Comparison of ENCODE assay signal across 10 mouse cellular contexts in genomic region chr11:97819102-97819501, GRCm38 (mm10). TPM values are rescaled to one million over a fixed set of nuclear protein-coding genes. Genes with fewer than 3 reads are reported as not detected.
DNase-seq lines count a peak whose midpoint lies in the region; ATAC-seq and TF ChIP-seq lines count a peak whose summit lies in the region.
"Had no signal": no experiment of that assay in that cellular context is flagged by ENCODE, and none has a peak within 500 bp of the region (broad histone marks: within the 10 kb centered on the region; RNA-seq: fewer than 3 reads in every experiment).

No protein-coding gene starts in this region.

- intact Hi-C loops in heart, postnatal 25 days (cut with DNase I), result no loop called here

- no peak for TF ChIP-seq POLR2A in thymus, adult 2 months (IDR thresholded peaks at IDR 0.05; ENCODE audit: control insufficient read depth, extremely low read depth, insufficient read depth, low read length, poor library complexity)

- no peaks in the 10 kb centered on the region for H3K27me3 ChIP-seq in heart, embryonic 14.5 days (ENCODE audit: control insufficient read depth, insufficient read depth, low read length)
- no peaks in the 10 kb centered on the region for H3K27me3 ChIP-seq in hindbrain, embryonic 10.5 days (ENCODE audit: insufficient read depth, poor library complexity, severe bottlenecking)
- no peaks in the 10 kb centered on the region for H3K27me3 ChIP-seq in midbrain, embryonic 13.5 days
- H3K27me3 ChIP-seq in thymus, adult 2 months (ENCODE audit: control insufficient read depth, insufficient read depth, low read length), result no peaks in the 10 kb centered on the region

- H3K4me2 ChIP-seq in heart, embryonic 14.5 days (ENCODE audit: low read length), result no peak overlapping the region
- no peak overlapping the region for H3K4me2 ChIP-seq in midbrain, embryonic 13.5 days (replicated peaks)

- H3K27ac ChIP-seq in heart, embryonic 14.5 days (replicated peaks in 1 of 2; ENCODE audit: control insufficient read depth in 1 of 2, insufficient read depth in 1 of 2, low read depth in 2 of 2, low read length in 2 of 2), result peak overlapping the region; percentile 51 to 73; a peak in 3 of 4 replicates
- H3K27ac ChIP-seq in brown adipose tissue, adult 24 weeks (replicated peaks; ENCODE audit: low read depth, low read length), result peak overlapping the region; percentile 83
- H3K27ac ChIP-seq in hindbrain, embryonic 10.5 days, result peak overlapping the region; percentile 91
- H3K27ac ChIP-seq in midbrain, embryonic 13.5 days, result peak overlapping the region; percentile 82
- H3K27ac ChIP-seq in thymus, adult 2 months (ENCODE audit: control insufficient read depth, insufficient read depth, low read length), result no peak overlapping the region

- WGBS in heart, embryonic 14.5 days, result 54% methylated on average over 4 of the region's 4 CpGs
- WGBS in hindbrain, embryonic 10.5 days, result 69% methylated on average over 4 of the region's 4 CpGs
- 32% methylated on average over 4 of the region's 4 CpGs for WGBS in midbrain, embryonic 13.5 days
- WGBS in thymus, adult 2 months, result 83% methylated on average over 4 of the region's 4 CpGs

- no peaks in the 10 kb centered on the region for H3K9me3 ChIP-seq in heart, embryonic 14.5 days (ENCODE audit: control insufficient read depth, low read length)
- H3K9me3 ChIP-seq in hindbrain, embryonic 10.5 days, result no peaks in the 10 kb centered on the region
- no peaks in the 10 kb centered on the region for H3K9me3 ChIP-seq in midbrain, embryonic 13.5 days

- H3K4me1 ChIP-seq in heart, embryonic 14.5 days (ENCODE audit: control insufficient read depth in 2 of 2, insufficient read depth in 2 of 2, low read length in 2 of 2), result peaks cover 48 to 64% of the 10 kb centered on the region in 2 experiments
- H3K4me1 ChIP-seq in brown adipose tissue, adult 24 weeks (ENCODE audit: control insufficient read depth, insufficient read depth, insufficient read length, low read length), result peaks cover 69% of the 10 kb centered on the region
- peaks cover 80% of the 10 kb centered on the region for H3K4me1 ChIP-seq in hindbrain, embryonic 10.5 days (replicated peaks)
- peaks cover 62% of the 10 kb centered on the region for H3K4me1 ChIP-seq in midbrain, embryonic 13.5 days (replicated peaks)
- H3K4me1 ChIP-seq in thymus, adult 2 months (replicated peaks; ENCODE audit: control insufficient read depth, insufficient read depth, low read length), result peaks cover 10% of the 10 kb centered on the region

- DNase-seq in heart, postnatal 25 days (ENCODE audit: low spot score), result no peak
- DNase-seq in hindbrain, embryonic 10.5 days (ENCODE audit: low spot score), result no peak
- no peak for DNase-seq in adrenal gland, postnatal 25 days
- no peak for DNase-seq in thymus, adult 2 months
- no peak for DNase-seq in kidney, postnatal 25 days

- H3K4me3 ChIP-seq in heart, embryonic 14.5 days (ENCODE audit: control insufficient read depth in 1 of 2, insufficient read depth in 1 of 2, low read depth in 1 of 2, low read length in 2 of 2), result no peak overlapping the region
- H3K4me3 ChIP-seq in brown adipose tissue, adult 24 weeks (ENCODE audit: insufficient read depth, low read depth, low read length), result no peak overlapping the region
- H3K4me3 ChIP-seq in hindbrain, embryonic 10.5 days, result no peak overlapping the region
- H3K4me3 ChIP-seq in midbrain, embryonic 13.5 days (replicated peaks), result no peak overlapping the region
- no peak overlapping the region for H3K4me3 ChIP-seq in thymus, adult 2 months (ENCODE audit: control insufficient read depth, insufficient read depth, low read length)

- ATAC-seq in heart, embryonic 14.5 days (ENCODE audit: insufficient number of reproducible peaks, insufficient read depth, low FRiP score, low read depth), result no peak
- ATAC-seq in midbrain, embryonic 13.5 days, result no peak

- peak overlapping the region; percentile 57; the same call in 1 of the 2 replicates for H3K9ac ChIP-seq in heart, embryonic 14.5 days (ENCODE audit: low read length)
- peak overlapping the region; percentile 53 for H3K9ac ChIP-seq in midbrain, embryonic 13.5 days (replicated peaks)

- H3K36me3 ChIP-seq in heart, embryonic 14.5 days (ENCODE audit: control insufficient read depth, insufficient read depth, low read length), result peaks cover 58% of the 10 kb centered on the region
- H3K36me3 ChIP-seq in hindbrain, embryonic 10.5 days, result peaks cover 52% of the 10 kb centered on the region
- H3K36me3 ChIP-seq in midbrain, embryonic 13.5 days, result peaks cover 62% of the 10 kb centered on the region
- H3K36me3 ChIP-seq in thymus, adult 2 months (ENCODE audit: control insufficient read depth, insufficient read depth, low read length), result peaks cover 30% of the 10 kb centered on the region

- TF ChIP-seq CTCF in thymus, adult 2 months (IDR thresholded peaks at IDR 0.05; ENCODE audit: borderline replicate concordance, control insufficient read depth, extremely low read depth, insufficient read depth, low read length, poor library complexity), result no peak

RNA-seq across cellular contexts. Expression of gene Lasp1, which starts 20.3 kb away (rescaled TPM):
- polyA plus RNA-seq in heart, embryonic 14.5 days (2014; fragmentation: Nextera tagmentation; extraction: Ambion mirVana), result 26.5 and 28.1 TPM in 2 replicates
- total RNA-seq in heart, postnatal 25 days (2021), result 10 to 100 TPM; 41.3 to 46.2 TPM
- 56.3 and 58.1 TPM in 2 replicates for polyA plus RNA-seq in brown adipose tissue, adult 24 weeks (2012; ENCODE audit: insufficient read depth, insufficient read length, missing spikeins)
- polyA plus RNA-seq in hindbrain, embryonic 10.5 days (2016; fragmentation: Nextera tagmentation; extraction: Ambion mirVana), result 77.7 and 90.1 TPM in 2 replicates
- 136 and 137 TPM in 2 replicates for polyA plus RNA-seq in midbrain, embryonic 13.5 days (2015; fragmentation: Nextera tagmentation; extraction: Ambion mirVana)
- 103 and 142 TPM in 2 replicates for total RNA-seq in adrenal gland, postnatal 25 days (2021)
- 167 and 178 TPM in 2 replicates for polyA plus RNA-seq in thymus, adult 2 months (2012; rRNA removed)

RNA-seq across cellular contexts. Expression of gene B230217C12Rik, which starts 21.5 kb away (rescaled TPM):
- polyA plus RNA-seq in heart, embryonic 14.5 days (2014; fragmentation: Nextera tagmentation; extraction: Ambion mirVana), result 4.2 and 5.5 TPM in 2 replicates
- under 1 TPM; 0.83 to 0.87 TPM for total RNA-seq in heart, postnatal 25 days (2021)
- 0.59 and 2.0 TPM in 2 replicates for polyA plus RNA-seq in brown adipose tissue, adult 24 weeks (2012; ENCODE audit: insufficient read depth, insufficient read length, missing spikeins)
- 10.0 and 12.3 TPM in 2 replicates for polyA plus RNA-seq in hindbrain, embryonic 10.5 days (2016; fragmentation: Nextera tagmentation; extraction: Ambion mirVana)
- polyA plus RNA-seq in midbrain, embryonic 13.5 days (2015; fragmentation: Nextera tagmentation; extraction: Ambion mirVana), result 23.2 and 24.8 TPM in 2 replicates
- total RNA-seq in adrenal gland, postnatal 25 days (2021), result 5.1 and 5.5 TPM in 2 replicates
- 4.7 and 6.2 TPM in 2 replicates for polyA plus RNA-seq in thymus, adult 2 months (2012; rRNA removed)

RNA-seq across cellular contexts. Expression of gene Rpl23, which starts 36.9 kb away (rescaled TPM):
- 499 and 536 TPM in 2 replicates for polyA plus RNA-seq in heart, embryonic 14.5 days (2014; fragmentation: Nextera tagmentation; extraction: Ambion mirVana)
- 100 to 1,000 TPM; 454 to 515 TPM for total RNA-seq in heart, postnatal 25 days (2021)
- polyA plus RNA-seq in brown adipose tissue, adult 24 weeks (2012; ENCODE audit: insufficient read depth, insufficient read length, missing spikeins), result 268 and 348 TPM in 2 replicates
- polyA plus RNA-seq in hindbrain, embryonic 10.5 days (2016; fragmentation: Nextera tagmentation; extraction: Ambion mirVana), result 381 and 439 TPM in 2 replicates
- polyA plus RNA-seq in midbrain, embryonic 13.5 days (2015; fragmentation: Nextera tagmentation; extraction: Ambion mirVana), result 363 and 377 TPM in 2 replicates
- total RNA-seq in adrenal gland, postnatal 25 days (2021), result 741 and 851 TPM in 2 replicates
- 140 and 154 TPM in 2 replicates for polyA plus RNA-seq in thymus, adult 2 months (2012; rRNA removed)

RNA-seq across cellular contexts. Expression of gene 1700001P01Rik, which starts 43.4 kb away (rescaled TPM):
- polyA plus RNA-seq in heart, embryonic 14.5 days (2014; fragmentation: Nextera tagmentation; extraction: Ambion mirVana), result not detected in 2 replicates
- not detected for total RNA-seq in heart, postnatal 25 days (2021)
- not detected in 2 replicates for polyA plus RNA-seq in brown adipose tissue, adult 24 weeks (2012; ENCODE audit: insufficient read depth, insufficient read length, missing spikeins)
- 0.37 and 0.80 TPM in 2 replicates for polyA plus RNA-seq in hindbrain, embryonic 10.5 days (2016; fragmentation: Nextera tagmentation; extraction: Ambion mirVana)
- 0.81 and 1.1 TPM in 2 replicates for polyA plus RNA-seq in midbrain, embryonic 13.5 days (2015; fragmentation: Nextera tagmentation; extraction: Ambion mirVana)
- not detected in 2 replicates for total RNA-seq in adrenal gland, postnatal 25 days (2021)
- 0.38 and 0.50 TPM in 2 replicates for polyA plus RNA-seq in thymus, adult 2 months (2012; rRNA removed)
- total RNA-seq: adrenal gland, adult 18-20 months had no signal
- polyA plus RNA-seq: thymus, postnatal 0 days had no signal

RNA-seq across cellular contexts. Expression of gene Cwc25, which starts 52.7 kb away (rescaled TPM):
- 9.0 and 9.8 TPM in 2 replicates for polyA plus RNA-seq in heart, embryonic 14.5 days (2014; fragmentation: Nextera tagmentation; extraction: Ambion mirVana)
- 1 to 10 TPM; 7.0 to 7.2 TPM for total RNA-seq in heart, postnatal 25 days (2021)
- 5.8 and 7.1 TPM in 2 replicates for polyA plus RNA-seq in brown adipose tissue, adult 24 weeks (2012; ENCODE audit: insufficient read depth, insufficient read length, missing spikeins)
- 19.4 and 20.6 TPM in 2 replicates for polyA plus RNA-seq in hindbrain, embryonic 10.5 days (2016; fragmentation: Nextera tagmentation; extraction: Ambion mirVana)
- 19.0 and 19.6 TPM in 2 replicates for polyA plus RNA-seq in midbrain, embryonic 13.5 days (2015; fragmentation: Nextera tagmentation; extraction: Ambion mirVana)
- total RNA-seq in adrenal gland, postnatal 25 days (2021), result 19.5 and 22.6 TPM in 2 replicates
- polyA plus RNA-seq in thymus, adult 2 months (2012; rRNA removed), result 14.9 and 16.6 TPM in 2 replicates
